Mouse (Mus musculus) MEL (cell line): Measurements from ENCODE around the gene Rs1. TPM values are rescaled to one million over a fixed set of nuclear protein-coding genes. Genes with fewer than 3 reads are reported as not detected.

ENCODE experiments used
- DNase-seq: peaks from one replicate; pipeline ENCODE4 v3.0.0; 2011; ENCODE audit warnings: low read depth, low spot score
- H3K27ac ChIP-seq: 2 replicates; pipeline ENCODE4 v1.5.1; 2012; ENCODE audit warnings: low read depth, mild to moderate bottlenecking, control low read depth, low read length, moderate library complexity; ENCODE audit not compliant: control insufficient read depth
- H3K27me3 ChIP-seq, 2 experiments: fragments of 150-350 bp in 1 of 2; sonication (generic) in 1 of 2; 2 replicates each; pipeline ENCODE4 v1.6.1; 2012; ENCODE audit warnings: low read length in 2 of 2, mild to moderate bottlenecking in 2 of 2, improper control_type of control experiment in 1 of 2, moderate library complexity in 1 of 2; ENCODE audit not compliant: insufficient read depth in 2 of 2, control insufficient read depth in 1 of 2
- H3K36me3 ChIP-seq, 2 experiments: 2 replicates each; pipeline ENCODE4 v1.6.1; 2012 to 2014; ENCODE audit warnings: low read length in 2 of 2, improper control_type of control experiment in 1 of 2, inconsistent platforms in 1 of 2, mild to moderate bottlenecking in 1 of 2; ENCODE audit not compliant: insufficient read depth in 2 of 2, control insufficient read depth in 1 of 2
- H3K4me1 ChIP-seq, 2 experiments: fragments of 150-350 bp in 1 of 2; sonication (generic) in 1 of 2; 2 replicates each; pipeline ENCODE4 v1.6.1; 2012; ENCODE audit warnings: low read length in 2 of 2, improper control_type of control experiment in 1 of 2, mild to moderate bottlenecking in 1 of 2; ENCODE audit not compliant: insufficient read depth in 2 of 2, control insufficient read depth in 1 of 2
- H3K4me3 ChIP-seq, 2 experiments: fragments of 150-350 bp in 1 of 2; sonication (generic) in 1 of 2; 2 replicates each; pipeline ENCODE4 v1.5.1; 2012; ENCODE audit warnings: low read depth in 2 of 2, low read length in 2 of 2, mild to moderate bottlenecking in 2 of 2, moderate library complexity in 2 of 2, control low read depth in 1 of 2, improper control_type of control experiment in 1 of 2; ENCODE audit not compliant: control insufficient read depth in 1 of 2, insufficient read depth in 1 of 2
- H3K79me2 ChIP-seq: 2 replicates; pipeline ENCODE4 v1.6.1; 2012; ENCODE audit warnings: mild to moderate bottlenecking, low read length, moderate library complexity; ENCODE audit not compliant: control insufficient read depth, poor library complexity, insufficient read depth
- H3K9ac ChIP-seq: 2 replicates; pipeline ENCODE4 v1.6.1; 2012; ENCODE audit warnings: low read depth, mild to moderate bottlenecking, control low read depth, low read length, moderate library complexity; ENCODE audit not compliant: control insufficient read depth, poor library complexity, severe bottlenecking
- H3K9me3 ChIP-seq: fragments of 150-350 bp; sonication (generic); replicated peaks from 2 replicates; pipeline ENCODE4 v1.6.1; 2012; ENCODE audit warnings: mild to moderate bottlenecking, low read length, improper control_type of control experiment, moderate library complexity; ENCODE audit not compliant: insufficient read depth
- BHLHE40 ChIP-seq: IDR thresholded peaks from 2 replicates; pipeline ENCODE4 v1.6.1; 2012; ENCODE audit warnings: low read depth, mild to moderate bottlenecking, inconsistent platforms, low read length, improper control_type of control experiment, borderline replicate concordance
- CHD1 ChIP-seq: IDR thresholded peaks from 2 replicates; pipeline ENCODE4 v1.6.1; 2012; ENCODE audit warnings: low read depth, mild to moderate bottlenecking, inconsistent platforms, low read length, improper control_type of control experiment
- ELF1 ChIP-seq: IDR thresholded peaks from 2 replicates; pipeline ENCODE4 v1.6.1; 2014; ENCODE audit warnings: low read depth, mild to moderate bottlenecking, inconsistent platforms, low read length, improper control_type of control experiment, moderate library complexity
- EP300 ChIP-seq, 2 experiments: IDR thresholded peaks; 2 replicates each; pipeline ENCODE4 v1.6.1; 2011; ENCODE audit warnings: improper control_type of control experiment in 2 of 2, low read length in 2 of 2, low read depth in 1 of 2, mild to moderate bottlenecking in 1 of 2
- GABPA ChIP-seq: IDR thresholded peaks from 2 replicates; pipeline ENCODE4 v1.6.1; 2012; ENCODE audit warnings: low read depth, mild to moderate bottlenecking, inconsistent platforms, low read length, improper control_type of control experiment, moderate library complexity
- HCFC1 ChIP-seq: IDR thresholded peaks from 2 replicates; pipeline ENCODE4 v1.6.1; 2012; ENCODE audit warnings: low read depth, mild to moderate bottlenecking, inconsistent platforms, low read length, improper control_type of control experiment, moderate library complexity
- JUND ChIP-seq: IDR thresholded peaks from 2 replicates; pipeline ENCODE4 v1.6.1; 2011; ENCODE audit warnings: low read depth, mild to moderate bottlenecking, improper control_type of control experiment, low read length
- MAFK ChIP-seq: IDR thresholded peaks from 2 replicates; pipeline ENCODE4 v1.6.1; 2011; ENCODE audit warnings: low read depth, mild to moderate bottlenecking, low read length, improper control_type of control experiment, borderline replicate concordance
- MAX ChIP-seq: IDR thresholded peaks from 2 replicates; pipeline ENCODE4 v1.6.1; 2011; ENCODE audit warnings: low read length, improper control_type of control experiment
- MAZ ChIP-seq: IDR thresholded peaks from 2 replicates; pipeline ENCODE4 v1.6.1; 2012; ENCODE audit warnings: low read depth, mild to moderate bottlenecking, inconsistent platforms, low read length, improper control_type of control experiment
- MEF2A ChIP-seq: IDR thresholded peaks from 2 replicates; pipeline ENCODE4 v1.6.1; 2014; ENCODE audit warnings: low read depth, mild to moderate bottlenecking, inconsistent platforms, low read length, improper control_type of control experiment; ENCODE audit not compliant: poor library complexity, insufficient replicate concordance, severe bottlenecking; ENCODE audit errors: extremely low read depth
- MXI1 ChIP-seq: IDR thresholded peaks from 2 replicates; pipeline ENCODE4 v1.6.1; 2011; ENCODE audit warnings: mild to moderate bottlenecking, low read depth, low read length, improper control_type of control experiment
- MYC ChIP-seq: IDR thresholded peaks from 2 replicates; pipeline ENCODE4 v1.6.1; 2011; ENCODE audit warnings: low read depth, mild to moderate bottlenecking, low read length, improper control_type of control experiment, moderate library complexity
- POLR2AphosphoS5 ChIP-seq: IDR thresholded peaks from 2 replicates; pipeline ENCODE4 v1.6.1; 2012; ENCODE audit warnings: low read depth, borderline replicate concordance, mild to moderate bottlenecking, inconsistent platforms, low read length, moderate library complexity, mixed read lengths
- RAD21 ChIP-seq: IDR thresholded peaks from 2 replicates; pipeline ENCODE4 v1.6.1; 2011; ENCODE audit warnings: mild to moderate bottlenecking, low read depth, low read length, improper control_type of control experiment
- TCF12 ChIP-seq: IDR thresholded peaks from 2 replicates; pipeline ENCODE4 v1.6.1; 2014; ENCODE audit warnings: low read depth, mild to moderate bottlenecking, inconsistent platforms, low read length, improper control_type of control experiment, moderate library complexity
- ZC3H11A ChIP-seq: IDR thresholded peaks from 2 replicates; pipeline ENCODE4 v1.6.1; 2012; ENCODE audit warnings: low read depth, mild to moderate bottlenecking, inconsistent platforms, low read length, improper control_type of control experiment
- ZKSCAN1 ChIP-seq: IDR thresholded peaks from 2 replicates; pipeline ENCODE4 v1.6.1; 2012; ENCODE audit warnings: low read depth, mild to moderate bottlenecking, inconsistent platforms, low read length, improper control_type of control experiment, moderate library complexity
- polyA plus RNA-seq, 2 experiments: library from polyadenylated mRNA; stranded (reverse) in 1 of 2; unstranded in 1 of 2; fragments of >175 nt in 1 of 2; fragments of >200 nt in 1 of 2; gene quantifications; 2 replicates each; pipeline versions ENCODE4 v1.2.1 to v1.2.4; 2012; ENCODE audit warnings: low replicate concordance in 2 of 2, low read depth in 1 of 2; ENCODE audit not compliant: insufficient read length in 2 of 2, insufficient read depth in 1 of 2, missing spikeins in 1 of 2
- total RNA-seq: library from RNA; depleted of rRNA; stranded (reverse); fragments of 300-350 nt; gene quantifications from 2 replicates; pipeline ENCODE4 v1.2.3, GENCODE M21; 2012; rRNA removed

The Rs1 gene
- total and polyA plus RNA-seq, 3 experiments = 0.03 TPM; not detected in 2

GRCm38 (mm10) chrX:160808226-160808625 lies 40.4 kb downstream of the Rs1 start:
- Histone ChIP-seq H3K36me3 (no peaks in the 10 kb centered on the region), H3K27me3 (no peaks in the 10 kb centered on the region), H3K9ac (no peak overlapping the region), H3K79me2 (no peaks in the 10 kb centered on the region), H3K4me3 (no peak overlapping the region), H3K4me1 (peaks cover 0 to 2% of the 10 kb centered on the region in 2 experiments; a peak in 1 of 4 replicates), H3K9me3 (no peaks in the 10 kb centered on the region), H3K27ac (no peak overlapping the region)
- no peak for DNase-seq
- TF ChIP-seq GABPA (no peak), ZC3H11A (no peak), CHD1 (no peak), MAX (no peak), MXI1 (no peak), HCFC1 (no peak), MEF2A (no peak), TCF12 (no peak), MAZ (no peak), POLR2AphosphoS5 (no peak), ZKSCAN1 (no peak), ELF1 (no peak), MYC (no peak), EP300 (IDR thresholded peaks at IDR 0.05; ENCODE audit: low read depth in 1 of 2, low read length in 2 of 2) (no peak), JUND (no peak), MAFK (no peak), RAD21 (no peak), BHLHE40 (no peak)

Other genes with a start within 250 kb of the Rs1 start
- gene Ppef1, start 32.2 kb upstream of the Rs1 start, total RNA-seq = 0.07 and 0.15 TPM in 2 replicates
- gene Ppef1, start 32.2 kb upstream of the Rs1 start, polyA plus RNA-seq = not detected
- gene Gja6, start 139.0 kb downstream of the Rs1 start, total RNA-seq = 0.12 TPM in 1 of 2 replicates, not detected in the other
- under 1 TPM in 1 of 2 experiments, not detected in 1; 0.10 TPM for gene Gja6, start 139.0 kb downstream of the Rs1 start, polyA plus RNA-seq
- gene Cdkl5, start 226.7 kb downstream of the Rs1 start, total RNA-seq = 1.6 and 1.7 TPM in 2 replicates
- gene Cdkl5, start 226.7 kb downstream of the Rs1 start, polyA plus RNA-seq = 1 to 10 TPM in 1 of 2 experiments, not detected in 1; 2.8 TPM